Mouse (Mus musculus): ENCODE results near the gene Wdr83. TPM values are rescaled to one million over a fixed set of nuclear protein-coding genes. Genes with fewer than 3 reads are reported as not detected.

Wdr83 gene
- polyA plus RNA-seq, 1 experiment from 2014 or later, result 50.3 TPM

GRCm38 (mm10) chr8:85076001-85076400, 5.1 kb downstream of the Wdr83 start:
- Histone ChIP-seq H3K4me2 (no peak overlapping the region), H3K9me3 (replicated peaks) (no peaks in the 10 kb centered on the region), H3K4me3 (replicated peaks) (no peak overlapping the region), H3K9ac (replicated peaks) (no peak overlapping the region), H3K27ac (replicated peaks) (no peak overlapping the region), H3K27me3 (replicated peaks) (no peaks in the 10 kb centered on the region), H3K4me1 (peaks cover 37% of the 10 kb centered on the region), H3K36me3 (peaks cover 40% of the 10 kb centered on the region)
- no peak for ATAC-seq (ENCODE audit: low FRiP score)
- 78% methylated on average over 9 of the region's 9 CpGs for WGBS

GRCm38 (mm10) chr8:85074617-85075016, 6.5 kb downstream of the Wdr83 start:
- no peak for ATAC-seq (ENCODE audit: low FRiP score)
- no peak overlapping the region; the same call in 1 of the 2 replicates for H3K9ac ChIP-seq (replicated peaks)
- no peaks in the 10 kb centered on the region for H3K9me3 ChIP-seq (replicated peaks)
- 94% methylated on average over 10 of the region's 10 CpGs for WGBS
- no peak overlapping the region for H3K27ac ChIP-seq (replicated peaks)
- H3K4me2 ChIP-seq, result no peak overlapping the region
- peaks cover 40% of the 10 kb centered on the region for H3K36me3 ChIP-seq
- H3K27me3 ChIP-seq (replicated peaks), result no peaks in the 10 kb centered on the region
- H3K4me3 ChIP-seq (replicated peaks), result no peak overlapping the region
- H3K4me1 ChIP-seq, result peaks cover 34% of the 10 kb centered on the region

- no peak for ATAC-seq (ENCODE audit: low FRiP score)
- no peaks in the 10 kb centered on the region for H3K9me3 ChIP-seq (replicated peaks)
Observed at GRCm38 (mm10) chr8:85074167-85074566, 6.9 kb downstream of the Wdr83 start.

GRCm38 (mm10) chr8:85073041-85073612, 8.0 kb downstream of the Wdr83 start:
- H3K36me3 ChIP-seq, result peaks cover 40% of the 10 kb centered on the region

More at GRCm38 (mm10) chr8:85074167-85074566, 6.9 kb downstream of the Wdr83 start:
- no peaks in the 10 kb centered on the region for H3K27me3 ChIP-seq (replicated peaks)
- H3K27ac ChIP-seq (replicated peaks), result no peak overlapping the region
- peaks cover 30% of the 10 kb centered on the region for H3K4me1 ChIP-seq
- peaks cover 40% of the 10 kb centered on the region for H3K36me3 ChIP-seq
- no peak overlapping the region for H3K4me3 ChIP-seq (replicated peaks)
- H3K9ac ChIP-seq (replicated peaks), result no peak overlapping the region; the same call in 1 of the 2 replicates
- 90% methylated on average over 10 of the region's 10 CpGs for WGBS
- H3K4me2 ChIP-seq, result no peak overlapping the region

GRCm38 (mm10) chr8:85072364-85072929, 8.7 kb downstream of the Wdr83 start:
- no peak for ATAC-seq (ENCODE audit: low FRiP score)

More at GRCm38 (mm10) chr8:85073041-85073612, 8.0 kb downstream of the Wdr83 start:
- Histone ChIP-seq H3K4me1 (peaks cover 24% of the 10 kb centered on the region), H3K9ac (replicated peaks) (no peak overlapping the region), H3K4me2 (peak overlapping the region; percentile 71), H3K9me3 (replicated peaks) (no peaks in the 10 kb centered on the region), H3K4me3 (replicated peaks) (peak overlapping the region; percentile 99), H3K27me3 (replicated peaks) (no peaks in the 10 kb centered on the region), H3K27ac (replicated peaks) (no peak overlapping the region)
- ATAC-seq (ENCODE audit: low FRiP score), result no peak
- WGBS, result 95% methylated on average over 15 of the region's 15 CpGs

GRCm38 (mm10) chr8:85071514-85072281, 9.4 kb downstream of the Wdr83 start, which contains the start of gene Dhps:
TSS of gene Dhps (plus strand) at chr8:85071757.
- H3K4me2 ChIP-seq, result peak within 1 kb of the TSS; percentile 71
- peaks cover 51% of the 10 kb centered on the region for H3K36me3 ChIP-seq
- H3K4me3 ChIP-seq (replicated peaks), result peak within 1 kb of the TSS; percentile 99
- H3K4me1 ChIP-seq, result peaks cover 24% of the 10 kb centered on the region
- peak within 1 kb of the TSS; percentile 94 for H3K27ac ChIP-seq (replicated peaks)
- peak; percentile 92 for ATAC-seq (ENCODE audit: low FRiP score)
- WGBS, result under 1% methylated on average over 68 of the region's 68 CpGs
- no peaks in the 10 kb centered on the region for H3K27me3 ChIP-seq (replicated peaks)
- H3K9ac ChIP-seq (replicated peaks), result peak within 1 kb of the TSS; percentile 89
- no peaks in the 10 kb centered on the region for H3K9me3 ChIP-seq (replicated peaks)

More at GRCm38 (mm10) chr8:85072364-85072929, 8.7 kb downstream of the Wdr83 start:
- Histone ChIP-seq H3K4me1 (peaks cover 24% of the 10 kb centered on the region), H3K4me2 (peak overlapping the region; percentile 71), H3K36me3 (peaks cover 47% of the 10 kb centered on the region), H3K27me3 (replicated peaks) (no peaks in the 10 kb centered on the region), H3K9me3 (replicated peaks) (no peaks in the 10 kb centered on the region), H3K9ac (replicated peaks) (peak overlapping the region; percentile 89), H3K27ac (replicated peaks) (peak overlapping the region; percentile 94), H3K4me3 (replicated peaks) (peak overlapping the region; percentile 99)
- 36% methylated on average over 9 of the region's 9 CpGs for WGBS

- peak overlapping the region; percentile 89; the same call in 1 of the 2 replicates for H3K9ac ChIP-seq (replicated peaks)
- WGBS, result 76% methylated on average over 5 of the region's 5 CpGs
- no peak for ATAC-seq (ENCODE audit: low FRiP score)
- peaks cover 21% of the 10 kb centered on the region for H3K4me1 ChIP-seq
- peaks cover 51% of the 10 kb centered on the region for H3K36me3 ChIP-seq
- peak overlapping the region; percentile 94 for H3K27ac ChIP-seq (replicated peaks)
- no peaks in the 10 kb centered on the region for H3K9me3 ChIP-seq (replicated peaks)
- no peaks in the 10 kb centered on the region for H3K27me3 ChIP-seq (replicated peaks)
- peak overlapping the region; percentile 99 for H3K4me3 ChIP-seq (replicated peaks)
- H3K4me2 ChIP-seq, result peak overlapping the region; percentile 71
Observed at GRCm38 (mm10) chr8:85071041-85071440, 10.1 kb downstream of the Wdr83 start.

- Histone ChIP-seq H3K9me3 (replicated peaks) (no peaks in the 10 kb centered on the region), H3K27me3 (replicated peaks) (no peaks in the 10 kb centered on the region), H3K4me1 (peaks cover 17% of the 10 kb centered on the region), H3K4me3 (replicated peaks) (no peak within 1 kb of the TSS), H3K4me2 (no peak within 1 kb of the TSS), H3K36me3 (peaks cover 45% of the 10 kb centered on the region), H3K9ac (replicated peaks) (no peak within 1 kb of the TSS), H3K27ac (replicated peaks) (no peak within 1 kb of the TSS)
- ATAC-seq (ENCODE audit: low FRiP score), result no peak
Observed at GRCm38 (mm10) chr8:85067982-85068381, 13.1 kb downstream of the Wdr83 start, which contains the start of gene Gm5741. TSS of gene Gm5741 (minus strand) at chr8:85067982.

GRCm38 (mm10) chr8:85067155-85067554, 14.0 kb downstream of the Wdr83 start:
- H3K4me2 ChIP-seq, result no peak overlapping the region
- no peak overlapping the region for H3K27ac ChIP-seq (replicated peaks)
- H3K36me3 ChIP-seq, result peaks cover 51% of the 10 kb centered on the region
- ATAC-seq (ENCODE audit: low FRiP score), result no peak
- H3K9ac ChIP-seq (replicated peaks), result no peak overlapping the region
- H3K4me1 ChIP-seq, result peaks cover 12% of the 10 kb centered on the region
- no peaks in the 10 kb centered on the region for H3K9me3 ChIP-seq (replicated peaks)
- 96% methylated on average over 2 of the region's 2 CpGs for WGBS
- H3K27me3 ChIP-seq (replicated peaks), result no peaks in the 10 kb centered on the region
- H3K4me3 ChIP-seq (replicated peaks), result no peak overlapping the region

GRCm38 (mm10) chr8:85065213-85065612, 15.9 kb downstream of the Wdr83 start:
- no peak for ATAC-seq (ENCODE audit: low FRiP score)
- peaks cover 21% of the 10 kb centered on the region for H3K4me1 ChIP-seq
- no peak overlapping the region for H3K4me2 ChIP-seq
- H3K9ac ChIP-seq (replicated peaks), result no peak overlapping the region
- H3K4me3 ChIP-seq (replicated peaks), result no peak overlapping the region
- no peaks in the 10 kb centered on the region for H3K27me3 ChIP-seq (replicated peaks)
- H3K36me3 ChIP-seq, result peaks cover 51% of the 10 kb centered on the region
- H3K9me3 ChIP-seq (replicated peaks), result no peaks in the 10 kb centered on the region
- no peak overlapping the region for H3K27ac ChIP-seq (replicated peaks)
- WGBS, result 38% methylated on average over 2 of the region's 2 CpGs

- Histone ChIP-seq H3K4me2 (no peak overlapping the region), H3K27ac (replicated peaks) (no peak overlapping the region), H3K27me3 (replicated peaks) (no peaks in the 10 kb centered on the region), H3K4me3 (replicated peaks) (no peak overlapping the region), H3K36me3 (peaks cover 38% of the 10 kb centered on the region), H3K4me1 (peaks cover 21% of the 10 kb centered on the region), H3K9ac (replicated peaks) (no peak overlapping the region), H3K9me3 (replicated peaks) (no peaks in the 10 kb centered on the region)
- 96% methylated on average over 4 of the region's 4 CpGs for WGBS
- no peak for ATAC-seq (ENCODE audit: low FRiP score)
Observed at GRCm38 (mm10) chr8:85062603-85063002, 18.5 kb downstream of the Wdr83 start.

Measured in neural tube, embryonic 15.5 days (tissue).